Mouse (Mus musculus): Measurements from ENCODE around the gene Etv4.

Etv4 gene

GRCm38 (mm10) chr11:101785852-101786205 lies 658 bp upstream of the Etv4 start:
- DNase-seq = no peak

- DNase-seq = peak; percentile 45 to 60
Observed at GRCm38 (mm10) chr11:101784488-101785142, 556 bp downstream of the Etv4 start.

- no peak for DNase-seq
Observed at GRCm38 (mm10) chr11:101784072-101784471, 1.1 kb downstream of the Etv4 start.

- DNase-seq = no peak
Observed at GRCm38 (mm10) chr11:101783584-101783983, 1.6 kb downstream of the Etv4 start.

DNA sequence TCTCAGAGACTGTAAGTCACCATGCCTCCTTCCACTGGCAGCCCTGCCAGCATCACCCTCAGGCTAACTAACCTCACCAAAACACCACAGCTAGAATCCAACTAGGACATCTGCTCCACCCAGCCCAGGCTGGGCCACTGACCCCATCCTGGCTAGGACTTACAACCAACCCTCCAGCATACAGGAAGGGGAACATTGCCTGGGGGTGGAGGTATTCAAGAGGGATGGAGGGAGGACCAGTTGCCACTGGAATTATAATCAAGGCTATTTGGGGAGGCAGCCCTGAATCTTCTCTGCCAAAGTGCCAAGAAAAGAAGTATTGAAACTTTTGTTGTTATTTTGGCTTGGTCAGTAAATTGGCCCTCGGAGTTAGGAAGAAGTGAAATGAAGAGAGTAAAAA lies 2.0 kb downstream of the Etv4 start:
- peak in 1 of 2 experiments; percentile 21 for DNase-seq

DNA sequence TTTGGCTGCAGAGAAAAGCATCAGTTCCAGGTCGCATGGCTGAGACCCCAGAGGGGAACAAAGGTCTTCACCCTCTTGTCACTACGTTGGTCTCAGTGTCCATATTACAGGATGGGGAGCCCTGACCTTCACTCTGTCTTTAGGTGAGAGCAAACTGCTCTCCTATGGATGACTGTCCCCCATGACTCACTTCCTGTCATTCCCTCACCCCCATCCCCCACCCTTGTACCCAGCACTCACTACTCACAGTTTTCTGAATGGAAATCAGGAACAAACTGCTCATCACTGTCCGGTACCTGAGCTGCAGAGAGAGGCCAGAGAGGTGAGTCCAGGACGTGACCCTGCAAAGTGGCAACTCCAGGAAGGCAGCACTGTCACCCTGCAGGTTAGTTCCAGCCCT lies 8.3 kb downstream of the Etv4 start:
- no peak for DNase-seq

GRCm38 (mm10) chr11:101772449-101772848 lies 12.7 kb downstream of the Etv4 start:
- peak in 1 of 2 experiments; percentile 22 for DNase-seq

- no peak for DNase-seq
Observed at GRCm38 (mm10) chr11:101772027-101772426, 13.1 kb downstream of the Etv4 start.

DNA sequence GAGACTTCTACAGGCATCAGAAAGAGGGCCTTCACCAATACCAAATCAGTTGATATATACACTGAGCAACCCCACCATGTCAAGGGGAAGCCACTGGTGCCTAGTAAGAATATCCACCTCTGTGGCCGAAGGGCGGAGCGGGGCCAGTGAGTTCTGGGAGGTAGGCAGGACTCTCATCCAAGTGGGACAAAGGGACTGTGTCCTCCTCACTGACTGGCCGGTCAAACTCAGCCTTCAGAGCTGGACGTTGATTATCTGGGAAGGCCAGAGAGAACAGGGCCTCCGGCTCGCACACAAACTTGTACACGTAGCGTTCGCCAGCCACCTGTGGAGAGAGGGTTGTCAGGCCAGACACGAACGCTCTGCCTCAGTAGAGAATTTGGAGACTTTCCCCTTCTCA lies 14.9 kb downstream of the Etv4 start:
- DNase-seq = no peak

GRCm38 (mm10) chr11:101768721-101769120 lies 16.4 kb downstream of the Etv4 start:
- no peak for DNase-seq

- no peak for DNase-seq
Observed at GRCm38 (mm10) chr11:101767326-101767725, 17.8 kb downstream of the Etv4 start.

DNA sequence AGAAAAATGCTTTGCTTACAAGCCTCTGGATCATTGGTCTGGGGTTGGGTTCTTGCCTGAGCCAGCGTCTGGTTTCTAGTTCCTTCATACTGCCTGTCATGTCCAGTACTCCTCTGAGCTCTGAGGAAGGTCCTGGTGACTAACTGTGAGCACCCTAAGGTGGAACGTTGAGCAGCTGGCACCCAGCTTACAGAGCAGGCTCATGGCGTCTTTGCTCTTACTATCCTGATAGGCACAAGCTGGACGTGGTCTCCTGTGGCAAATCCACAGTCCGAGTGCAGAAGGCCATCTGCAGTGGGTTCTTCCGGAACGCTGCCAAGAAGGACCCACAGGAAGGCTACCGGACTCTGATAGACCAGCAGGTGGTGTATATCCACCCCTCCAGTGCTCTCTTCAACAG lies 20.6 kb downstream of the Etv4 start:
- no peak for DNase-seq

DNA sequence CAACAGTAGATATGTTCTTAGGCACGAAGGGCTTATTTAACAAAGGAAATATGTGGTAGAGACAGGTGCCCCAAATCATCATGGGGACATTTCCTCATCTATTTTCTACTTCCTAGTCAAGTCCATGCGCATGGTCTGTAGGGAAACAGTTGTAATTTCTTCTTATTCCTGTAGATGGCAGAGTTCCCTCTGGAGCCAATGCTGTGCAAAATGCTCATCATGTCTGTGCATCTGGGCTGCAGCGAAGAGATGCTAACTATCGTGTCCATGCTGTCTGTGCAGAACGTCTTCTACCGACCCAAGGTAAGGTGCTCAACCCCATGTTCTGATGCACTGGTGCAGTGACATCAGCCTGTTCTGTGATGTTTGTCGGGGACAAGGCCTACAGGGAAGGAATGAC lies 21.4 kb downstream of the Etv4 start:
- peak; percentile 24 to 26 for DNase-seq

GRCm38 (mm10) chr11:101759530-101759929 lies 25.6 kb downstream of the Etv4 start:
- DNase-seq = no peak

GRCm38 (mm10) chr11:101758431-101758830 lies 26.7 kb downstream of the Etv4 start:
- DNase-seq = peak; percentile 30 to 35

- no peak for DNase-seq
Observed at GRCm38 (mm10) chr11:101757366-101757765, 27.8 kb downstream of the Etv4 start.

- DNase-seq = peak; percentile 15 to 32
Observed at GRCm38 (mm10) chr11:101756616-101757015, 28.6 kb downstream of the Etv4 start.

- DNase-seq = no peak
Observed at GRCm38 (mm10) chr11:101733596-101733995, 51.6 kb downstream of the Etv4 start.

DNA sequence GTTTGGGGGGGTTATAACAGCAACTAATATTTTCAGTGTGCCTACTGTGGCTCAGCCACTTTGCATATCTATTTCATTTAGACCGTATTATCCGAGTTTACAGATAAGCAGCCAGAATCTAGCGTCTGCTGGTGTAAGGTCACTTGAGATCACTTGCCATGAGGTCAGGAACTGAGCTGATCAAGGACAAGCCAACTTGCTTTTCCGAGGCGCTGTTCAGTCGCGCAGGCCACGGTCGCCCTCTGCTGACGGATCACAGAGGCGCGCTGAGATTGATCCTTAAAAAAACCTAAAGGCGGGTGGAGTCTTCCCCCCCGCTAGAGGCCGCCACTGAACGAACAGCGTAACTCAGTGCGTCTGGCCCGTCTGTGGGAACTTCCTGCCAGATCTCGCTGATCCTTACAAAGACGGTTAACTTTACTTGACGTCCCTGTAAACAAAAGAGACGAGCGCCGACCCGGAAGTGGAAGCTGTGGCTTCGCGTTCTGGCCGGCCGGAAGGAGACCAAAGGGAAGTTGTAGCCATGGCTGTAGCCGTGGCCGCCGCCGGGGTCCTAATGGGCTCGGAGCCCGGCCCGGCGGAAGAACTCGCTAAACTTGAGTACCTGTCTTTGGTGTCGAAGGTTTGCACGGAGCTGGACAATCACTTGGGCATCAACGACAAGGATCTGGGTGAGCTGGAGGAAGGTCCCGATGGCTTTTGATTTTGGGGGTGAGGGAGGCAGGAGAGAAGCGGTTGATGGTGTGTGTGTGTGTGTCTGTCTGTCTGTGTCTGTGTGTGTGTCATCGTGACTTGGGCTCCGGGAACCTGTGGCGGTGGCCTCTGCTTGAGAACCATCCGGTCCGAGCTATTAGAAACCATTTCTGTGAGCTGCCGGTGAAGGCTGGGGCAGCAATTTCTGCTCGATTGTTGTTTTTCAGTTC lies 52.4 kb downstream of the Etv4 start, which contains the start of gene Dhx8:
Gene Dhx8, plus strand, starts transcription at position 402 of the 923 bp plus-strand sequence.
- peak; percentile 97 to 99 for DNase-seq

GRCm38 (mm10) chr11:101729308-101729707 lies 55.9 kb downstream of the Etv4 start:
- no peak for DNase-seq

- DNase-seq = no peak
Observed at GRCm38 (mm10) chr11:101726765-101727164, 58.4 kb downstream of the Etv4 start.

DNA sequence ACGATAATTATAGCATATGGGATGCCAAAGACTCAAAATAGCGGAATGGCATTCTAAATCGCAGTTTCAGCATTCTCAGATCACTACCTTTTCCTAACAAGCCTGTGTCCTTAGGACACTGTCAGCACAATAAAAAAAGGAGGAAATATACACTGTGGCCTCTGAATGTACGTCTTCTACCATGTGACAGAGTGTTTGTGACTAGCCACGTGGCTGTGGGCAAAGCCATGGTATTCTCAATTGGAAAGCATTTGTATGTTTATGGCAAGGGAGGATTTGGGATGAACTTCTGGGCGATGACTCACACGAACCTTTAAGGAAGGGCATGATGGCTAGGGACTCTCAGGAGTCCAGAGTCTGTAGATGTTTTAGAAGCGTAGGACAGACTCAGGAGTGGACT lies 60.1 kb downstream of the Etv4 start:
- no peak for DNase-seq

DNA sequence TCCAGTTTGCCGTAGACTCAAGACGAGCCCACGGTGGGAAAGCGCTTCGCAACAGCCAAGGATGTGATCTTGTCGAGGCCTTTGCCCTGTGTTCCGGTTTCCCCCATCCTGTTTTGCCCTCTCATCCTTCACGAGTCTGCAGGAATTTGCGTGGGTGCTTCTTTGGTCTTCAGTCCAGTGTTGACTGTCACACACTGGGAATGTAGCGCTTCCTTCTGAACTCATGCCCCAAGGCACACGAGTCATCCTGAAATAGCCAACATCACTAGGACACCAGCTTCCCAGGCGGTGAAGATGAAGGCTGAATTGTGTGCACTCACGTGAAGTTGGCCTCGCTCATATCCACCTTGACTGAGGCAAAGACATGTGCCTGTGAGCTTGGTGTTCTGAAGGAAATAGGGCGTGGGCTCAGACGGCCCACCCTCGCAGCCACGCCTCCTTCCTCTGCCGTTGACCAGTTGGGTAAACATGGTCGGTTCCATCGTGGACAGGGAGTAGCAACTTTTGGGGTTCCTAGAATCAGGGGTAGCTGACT lies 65.1 kb downstream of the Etv4 start:
- no peak for DNase-seq
